Mouse (Mus musculus) olfactory bulb, adult 2 months (tissue): ENCODE data around the gene Gm20661. TPM values are rescaled to one million over a fixed set of nuclear protein-coding genes. Genes with fewer than 3 reads are reported as not detected.
"Not testable (repeated sequence)": the region's sequence is repeated elsewhere in the genome, so short reads cannot be mapped to it uniquely, and the experiment has no call there.

Experiments
- H3K27ac ChIP-seq: fragments of 200-500 bp; 2 replicates; pipeline ENCODE4 v1.5.1; 2012; ENCODE audit warnings: low read depth, low read length; ENCODE audit not compliant: insufficient read depth
- H3K4me1 ChIP-seq: fragments of 200-500 bp; 2 replicates; pipeline ENCODE4 v1.6.1; 2012; ENCODE audit warnings: low read length; ENCODE audit not compliant: control insufficient read depth, insufficient read depth
- H3K4me3 ChIP-seq: fragments of 200-500 bp; 2 replicates; pipeline ENCODE4 v1.5.1; 2012; ENCODE audit warnings: mild to moderate bottlenecking, low read depth, low read length, moderate library complexity; ENCODE audit not compliant: insufficient read depth
- CTCF ChIP-seq: fragments of 200-500 bp; IDR thresholded peaks from 2 replicates; pipeline ENCODE4 v1.5.1; 2012; ENCODE audit warnings: low read depth, mild to moderate bottlenecking, low read length, moderate library complexity; ENCODE audit not compliant: insufficient read depth
- POLR2A ChIP-seq: fragments of 200-500 bp; IDR thresholded peaks from 2 replicates; pipeline ENCODE4 v1.6.1; 2012; ENCODE audit warnings: mild to moderate bottlenecking, low read depth, low read length, moderate library complexity; ENCODE audit not compliant: insufficient read depth
- WGBS: fragments of 180-500 bp; shearing (Covaris S2); methylation state at CpG from one replicate; pipeline ENCODE4 v1.1.7; 2018; 5-methylcytosine and 5-hydroxymethylcytosine counted together
- polyA plus RNA-seq: library from polyadenylated mRNA; stranded (reverse); fragments of >200 nt; gene quantifications from 2 replicates; pipeline ENCODE4 v1.2.4, GENCODE M21; 2012; ENCODE audit warnings: low replicate concordance; ENCODE audit not compliant: missing spikeins, insufficient read depth, insufficient read length

The Gm20661 gene
- polyA plus RNA-seq, 1 experiment, result not detected

DNA sequence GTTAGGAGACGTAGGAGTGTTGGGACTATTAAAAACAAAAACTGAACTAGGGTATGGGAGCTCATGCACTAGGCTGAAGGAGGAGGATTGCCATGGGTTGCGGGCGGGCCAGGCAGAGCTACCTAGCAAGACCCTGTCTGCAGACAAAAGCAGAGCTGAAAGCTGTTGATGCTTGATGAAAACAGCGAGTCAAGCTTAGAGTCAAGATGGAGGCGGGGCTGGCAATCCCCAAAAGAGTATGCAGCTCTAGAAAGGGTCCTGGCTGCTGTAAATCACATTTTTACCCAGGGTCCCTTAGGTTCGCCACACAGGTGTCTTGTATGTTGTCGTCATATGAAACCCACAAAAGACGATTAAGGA lies 20.7 kb downstream of the Gm20661 start:
- TF ChIP-seq CTCF, result no peak
- no peak for TF ChIP-seq POLR2A
- peak overlapping the region; percentile 82 for H3K27ac ChIP-seq
- peak overlapping the region; percentile 74 for H3K4me3 ChIP-seq
- 4% methylated on average over 8 of the region's 8 CpGs for WGBS
- peaks cover 5% of the 10 kb centered on the region; the same call in 1 of the 2 replicates for H3K4me1 ChIP-seq

DNA sequence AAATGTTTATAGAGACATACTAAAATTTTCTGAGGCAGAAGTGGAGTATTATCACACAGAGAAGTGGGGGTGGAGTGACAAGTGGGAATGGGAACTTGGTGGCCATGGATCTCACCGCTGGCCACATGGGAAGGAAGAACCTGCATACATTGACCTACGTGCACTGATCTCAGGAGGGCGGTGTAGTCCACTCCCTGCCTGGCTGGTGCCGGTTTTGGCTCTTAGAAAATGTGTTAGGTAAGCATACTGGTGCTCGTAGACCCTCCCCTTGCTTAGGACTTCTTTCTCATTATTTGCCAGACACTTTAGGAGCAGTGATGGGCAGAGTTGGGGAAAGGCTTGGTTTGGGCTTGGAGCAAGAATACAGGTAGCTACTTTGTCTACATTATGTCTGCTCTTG lies 25.2 kb downstream of the Gm20661 start:
- no peak for TF ChIP-seq POLR2A
- TF ChIP-seq CTCF, result no peak
- H3K4me1 ChIP-seq, result peaks cover 5% of the 10 kb centered on the region; the same call in 1 of the 2 replicates
- WGBS, result 85% methylated on average over 5 of the region's 5 CpGs
- H3K4me3 ChIP-seq, result no peak overlapping the region
- H3K27ac ChIP-seq, result no peak overlapping the region

DNA sequence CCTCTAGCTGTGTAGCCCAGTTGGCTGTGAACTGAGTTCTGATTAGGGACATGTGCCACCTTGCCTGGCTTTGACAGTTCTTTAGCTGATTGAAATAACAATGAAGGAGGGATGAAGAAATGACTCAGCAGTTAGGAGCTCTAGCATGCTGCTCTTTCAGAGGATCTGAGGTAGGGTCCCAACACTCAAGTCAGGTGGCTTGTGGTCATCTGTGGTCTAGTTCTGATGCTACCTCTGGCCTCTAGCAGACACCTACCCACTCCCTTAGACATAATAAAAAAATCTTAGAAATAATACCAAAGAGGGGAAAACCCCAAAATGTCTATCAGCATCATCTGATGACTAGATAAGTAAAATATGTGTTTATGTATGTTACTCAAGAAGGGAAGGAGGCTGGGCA lies 27.5 kb downstream of the Gm20661 start:
- H3K4me3 ChIP-seq, result no peak overlapping the region
- no peak overlapping the region for H3K27ac ChIP-seq
- TF ChIP-seq CTCF (no peak), POLR2A (no peak)
- peaks cover 3% of the 10 kb centered on the region; the same call in 1 of the 2 replicates for H3K4me1 ChIP-seq

DNA sequence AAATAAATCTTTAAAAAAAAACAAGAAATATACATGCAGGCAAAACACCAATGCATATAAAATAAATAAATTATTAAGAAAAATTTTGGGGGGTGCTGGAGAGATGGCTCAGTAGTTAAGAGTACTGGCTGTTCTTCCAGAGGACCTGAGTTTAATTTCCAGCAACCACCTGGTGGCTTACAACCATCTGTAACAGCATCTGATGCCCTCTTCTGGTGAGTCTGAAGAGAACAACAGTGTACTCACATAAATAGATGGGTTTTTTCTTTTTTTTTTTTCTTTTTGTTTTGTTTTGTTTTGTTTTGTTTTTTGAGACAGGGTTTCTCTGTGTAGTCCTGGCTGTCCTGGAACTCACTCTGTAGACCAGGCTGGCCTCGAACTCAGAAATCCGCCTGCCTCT lies 30.7 kb downstream of the Gm20661 start:
- not testable (repeated sequence) for H3K4me1 ChIP-seq, H3K27ac ChIP-seq, H3K4me3 ChIP-seq
- 97% methylated on average over 2 of the region's 2 CpGs for WGBS

DNA sequence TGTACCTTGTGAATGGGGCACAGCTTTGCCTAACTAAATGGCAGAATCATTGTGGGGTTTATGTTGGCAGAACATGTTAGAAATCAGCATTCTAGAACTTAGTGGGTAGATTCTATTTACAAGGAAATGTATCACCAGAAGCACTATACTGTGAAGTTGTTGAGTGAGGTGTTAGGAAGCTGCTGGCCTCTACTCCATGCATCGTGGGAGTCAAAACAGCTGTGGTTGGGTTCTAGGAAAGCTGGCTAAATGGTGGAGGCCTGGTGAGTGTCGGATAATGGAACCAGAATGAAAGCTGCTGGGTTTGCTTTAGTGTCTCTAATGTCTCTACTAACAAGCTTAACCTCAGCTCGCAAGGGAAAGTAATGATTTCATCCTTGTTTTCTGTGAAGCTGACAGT lies 34.3 kb downstream of the Gm20661 start:
- no peak for TF ChIP-seq POLR2A
- TF ChIP-seq CTCF, result no peak
- 47% methylated on average over 3 of the region's 3 CpGs for WGBS
- no peak overlapping the region for H3K4me3 ChIP-seq
- no peak overlapping the region for H3K27ac ChIP-seq
- peaks cover 5% of the 10 kb centered on the region; the same call in 1 of the 2 replicates for H3K4me1 ChIP-seq

DNA sequence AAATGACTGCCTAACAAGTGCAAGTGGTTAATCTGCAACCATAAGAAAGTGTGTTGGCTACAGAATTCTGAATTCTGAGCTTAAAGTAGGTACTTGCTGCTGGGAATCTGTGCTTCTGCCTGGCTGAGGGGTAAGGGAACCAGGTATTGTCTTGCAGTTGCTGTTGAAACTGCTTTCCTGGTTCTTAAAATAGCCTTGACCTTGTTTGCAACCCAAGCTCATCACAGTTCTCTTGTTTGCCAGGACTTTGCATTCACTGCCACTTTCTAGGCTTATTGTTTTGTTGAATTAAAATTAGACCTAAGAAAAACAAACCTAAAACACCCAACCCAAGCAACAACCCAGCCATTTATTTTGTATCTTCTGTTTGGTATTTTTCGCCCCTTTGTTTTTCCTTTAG lies 37.9 kb downstream of the Gm20661 start:
- peaks cover 9% of the 10 kb centered on the region for H3K4me1 ChIP-seq
- WGBS, result 71% methylated on average over 1 of the region's 1 CpGs
- TF ChIP-seq POLR2A, result no peak
- TF ChIP-seq CTCF, result no peak
- no peak overlapping the region for H3K4me3 ChIP-seq
- no peak overlapping the region for H3K27ac ChIP-seq

DNA sequence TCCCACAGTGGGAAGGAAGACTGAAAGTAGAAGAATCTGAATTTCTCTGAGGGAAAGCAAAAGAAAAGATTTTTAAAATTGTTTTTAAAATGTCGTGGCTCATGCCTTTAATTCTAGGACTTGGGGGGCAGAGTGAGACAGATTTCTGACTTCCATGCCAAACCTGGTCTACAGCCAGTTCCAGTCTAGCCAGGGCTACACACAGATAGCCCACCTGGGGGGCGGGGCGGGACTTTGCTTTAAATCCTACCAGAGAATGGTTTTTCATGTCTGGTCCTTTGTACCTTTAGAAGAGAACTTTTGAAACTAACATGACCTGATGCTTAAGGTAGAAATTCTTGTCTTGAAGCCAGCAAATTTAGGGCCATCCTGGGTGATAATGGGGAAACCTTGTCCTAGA lies 40.4 kb downstream of the Gm20661 start:
- 76% methylated on average over 3 of the region's 3 CpGs for WGBS
- Histone ChIP-seq H3K27ac (no peak overlapping the region), H3K4me3 (no peak overlapping the region), H3K4me1 (peaks cover 8% of the 10 kb centered on the region)
- TF ChIP-seq CTCF (no peak), POLR2A (no peak)

DNA sequence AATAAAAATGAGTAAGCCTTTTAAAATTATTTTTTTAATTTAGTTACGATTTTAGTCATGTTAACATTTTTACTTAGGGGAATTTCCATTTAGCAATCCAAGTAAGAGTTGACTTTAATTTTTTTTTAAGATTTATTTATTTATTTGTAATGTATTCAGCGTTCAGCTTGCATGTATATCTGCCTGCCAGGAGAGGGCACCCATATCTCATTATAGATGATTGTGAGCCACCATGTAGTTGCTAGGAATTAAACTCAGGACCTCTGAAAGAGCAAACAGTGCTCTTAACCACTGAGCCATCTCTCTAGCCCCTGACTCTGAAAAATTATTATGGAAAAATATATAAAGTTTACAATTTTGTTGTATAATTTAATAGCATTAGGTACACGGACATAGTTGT lies 43.7 kb downstream of the Gm20661 start:
- WGBS, result 73% methylated on average over 3 of the region's 3 CpGs
- Histone ChIP-seq H3K4me1 (peaks cover 6% of the 10 kb centered on the region), H3K4me3 (no peak overlapping the region), H3K27ac (no peak overlapping the region)
- TF ChIP-seq CTCF (no peak), POLR2A (no peak)

DNA sequence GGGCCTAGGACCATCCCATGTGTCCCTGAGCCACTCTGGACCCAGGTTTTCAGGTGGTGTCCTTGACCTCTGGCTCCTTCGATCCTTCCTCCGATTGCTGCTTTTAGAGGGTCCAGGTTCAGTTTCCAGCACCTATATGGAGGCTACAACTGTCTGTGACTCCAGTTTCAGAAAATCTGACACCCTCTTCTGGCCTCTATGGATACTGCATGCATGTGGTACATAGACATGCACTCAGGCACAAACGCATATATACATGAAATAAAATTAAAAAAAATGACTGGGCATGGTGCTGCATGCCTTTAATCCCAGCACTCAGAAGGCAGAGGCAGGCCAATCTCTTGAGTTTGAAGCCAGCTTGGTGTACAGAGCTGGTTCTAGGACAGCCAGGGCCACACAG lies 45.0 kb downstream of the Gm20661 start:
- peaks cover 4% of the 10 kb centered on the region for H3K4me1 ChIP-seq
- WGBS, result 98% methylated on average over 3 of the region's 3 CpGs
- H3K4me3 ChIP-seq, result no peak overlapping the region
- no peak overlapping the region for H3K27ac ChIP-seq
- TF ChIP-seq POLR2A, result no peak
- TF ChIP-seq CTCF, result no peak

DNA sequence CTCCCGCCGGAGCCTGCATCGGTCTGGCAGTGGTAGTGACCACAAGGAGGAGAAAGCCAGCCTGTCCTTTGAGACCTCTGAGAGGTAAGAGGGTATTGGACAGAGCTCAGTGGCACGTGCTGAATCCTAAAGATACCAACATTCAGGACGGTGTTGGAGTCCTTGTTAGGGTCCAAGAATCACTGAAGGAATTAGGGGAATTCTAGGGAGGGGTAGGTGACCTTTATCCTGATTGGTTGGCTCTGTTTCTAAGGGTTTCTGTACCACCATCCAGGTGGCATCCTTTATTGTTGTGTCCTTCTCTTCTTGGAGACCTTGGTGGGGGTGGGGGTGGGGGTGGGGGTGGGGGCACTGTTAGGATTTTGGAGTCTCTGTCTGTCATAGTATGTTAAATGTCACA lies 49.3 kb downstream of the Gm20661 start:
- TF ChIP-seq POLR2A (no peak), CTCF (no peak)
- H3K4me1 ChIP-seq, result no peaks in the 10 kb centered on the region; the same call in 1 of the 2 replicates
- WGBS, result 89% methylated on average over 5 of the region's 5 CpGs
- no peak overlapping the region for H3K27ac ChIP-seq
- no peak overlapping the region for H3K4me3 ChIP-seq
